Mouse (Mus musculus) erythroblast, embryonic 14.5 days (primary cell): ENCODE results near the gene Neurl2.

Experiments
- GATA1 ChIP-seq: IDR thresholded peaks from 2 replicates; pipeline ENCODE4 v1.6.1; 2012; ENCODE audit warnings: low read length, inconsistent platforms, mixed read lengths
- TAL1 ChIP-seq: IDR thresholded peaks from 3 replicates; pipeline ENCODE4 v1.6.1; 2012; ENCODE audit warnings: low read length, inconsistent platforms, mixed read lengths

GRCm38 (mm10) chr2:164829090-164829489 is 4.2 kb downstream of the Neurl2 start:
- no peak for TF ChIP-seq TAL1
- TF ChIP-seq GATA1 = no peak
